In the genomic region with DNA sequence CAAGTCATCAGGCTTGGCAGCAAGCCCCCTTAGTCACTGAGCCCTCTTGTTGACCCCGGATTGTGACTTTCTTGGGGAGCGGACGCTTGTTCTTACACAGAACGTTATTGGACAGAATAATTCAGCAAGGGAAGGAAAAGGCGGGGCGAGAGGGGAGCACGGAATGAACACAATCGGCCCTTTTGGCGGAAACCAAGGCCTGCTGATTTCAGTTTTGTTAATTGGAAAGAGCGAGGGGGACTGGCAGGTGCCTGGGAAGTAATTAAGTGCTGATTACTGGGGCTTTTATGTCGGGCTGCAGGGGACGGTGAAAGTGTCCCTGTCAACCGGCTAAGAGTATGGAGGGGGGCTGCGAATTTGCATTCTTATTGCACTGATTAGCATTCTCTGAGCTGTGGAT, we compare ENCODE assay signal across 12 mouse cellular contexts. TPM values are rescaled to one million over a fixed set of nuclear protein-coding genes. Genes with fewer than 3 reads are reported as not detected.
DNase-seq lines count a peak whose midpoint lies in the region; ATAC-seq and TF ChIP-seq lines count a peak whose summit lies in the region.
"Had no signal": no experiment of that assay in that cellular context is flagged by ENCODE, and none has a peak within 500 bp of the region (broad histone marks: within the 10 kb centered on the region; RNA-seq: fewer than 3 reads in every experiment).

No protein-coding gene starts in this region.

- no peak for ATAC-seq in kidney, embryonic 15.5 days (replicated peaks; ENCODE audit: low FRiP score)
- ATAC-seq in hindbrain, postnatal 0 days, result no peak

- H3K4me1 ChIP-seq in kidney, embryonic 15.5 days, result peaks cover 15% of the 10 kb centered on the region
- H3K4me1 ChIP-seq in ES-Bruce4 (ENCODE audit: control insufficient read depth, insufficient read depth, low read length), result peaks cover 3% of the 10 kb centered on the region
- H3K4me1 ChIP-seq in hindbrain, postnatal 0 days (ENCODE audit: insufficient read depth, low read length), result peaks cover 10% of the 10 kb centered on the region
- H3K4me1 ChIP-seq: liver, embryonic 13.5 days had no signal

- 22% methylated on average over 14 of the region's 14 CpGs for WGBS in kidney, embryonic 15.5 days
- WGBS in hindbrain, postnatal 0 days, result 12% methylated on average over 14 of the region's 14 CpGs

- H3K4me3 ChIP-seq in kidney, embryonic 15.5 days (replicated peaks), result no peak overlapping the region
- H3K4me3 ChIP-seq in ES-Bruce4 (ENCODE audit: low read depth, low read length), result no peak overlapping the region
- H3K4me3 ChIP-seq in hindbrain, postnatal 0 days (ENCODE audit: low read length), result no peak overlapping the region
- H3K4me3 ChIP-seq: heart, embryonic 10.5 days; liver, embryonic 13.5 days had no signal

- peak overlapping the region; percentile 45 for H3K27ac ChIP-seq in kidney, embryonic 15.5 days
- H3K27ac ChIP-seq in ES-Bruce4 (ENCODE audit: insufficient read depth, low read length), result peak overlapping the region; percentile 47
- 0 out of 2 replicates have a peak overlapping the region, but pooled peaks have one; percentile 2 for H3K27ac ChIP-seq in hindbrain, postnatal 0 days
- H3K27ac ChIP-seq: heart, embryonic 10.5 days; liver, embryonic 13.5 days had no signal

- peak overlapping the region; percentile 21; the same call in 1 of the 2 replicates for H3K4me2 ChIP-seq in kidney, embryonic 15.5 days
- peak overlapping the region; percentile 6; the same call in 1 of the 2 replicates for H3K4me2 ChIP-seq in hindbrain, postnatal 0 days (ENCODE audit: low read depth, low read length)
- H3K4me2 ChIP-seq: liver, embryonic 13.5 days had no signal

- H3K27me3 ChIP-seq in kidney, embryonic 15.5 days, result no peaks in the 10 kb centered on the region
- no peaks in the 10 kb centered on the region for H3K27me3 ChIP-seq in ES-Bruce4 (ENCODE audit: control insufficient read depth, insufficient read depth, low read length, poor library complexity, severe bottlenecking)
- H3K27me3 ChIP-seq in hindbrain, postnatal 0 days (ENCODE audit: insufficient read depth, low read length), result no peaks in the 10 kb centered on the region
- H3K27me3 ChIP-seq: liver, embryonic 13.5 days had no signal

- no peak overlapping the region for H3K9ac ChIP-seq in kidney, embryonic 15.5 days
- no peak overlapping the region for H3K9ac ChIP-seq in ES-Bruce4 (ENCODE audit: low read depth, poor library complexity, severe bottlenecking)
- 0 out of 2 replicates have a peak overlapping the region, but pooled peaks have one; percentile 9 for H3K9ac ChIP-seq in hindbrain, postnatal 0 days (replicated peaks; ENCODE audit: low read length)
- H3K9ac ChIP-seq: liver, embryonic 13.5 days had no signal

- TF ChIP-seq CTCF in ES-Bruce4 (IDR thresholded peaks at IDR 0.05; ENCODE audit: low read depth, low read length), result no peak
- no peak for TF ChIP-seq CTCF in hindbrain, postnatal 0 days (IDR thresholded peaks at IDR 0.05; ENCODE audit: low read depth)

- no peak for TF ChIP-seq EP300 in ES-Bruce4 (IDR thresholded peaks at IDR 0.05; ENCODE audit: insufficient read depth, low read depth, low read length)

- H3K9me3 ChIP-seq in kidney, embryonic 15.5 days (replicated peaks), result no peaks in the 10 kb centered on the region
- no peaks in the 10 kb centered on the region for H3K9me3 ChIP-seq in ES-Bruce4 (replicated peaks; ENCODE audit: control insufficient read depth, insufficient read depth, low read length, poor library complexity, severe bottlenecking)
- H3K9me3 ChIP-seq in hindbrain, postnatal 0 days (ENCODE audit: low read length), result no peaks in the 10 kb centered on the region
- H3K9me3 ChIP-seq: heart, embryonic 10.5 days; liver, embryonic 13.5 days had no signal

- H3K36me3 ChIP-seq in kidney, embryonic 15.5 days, result no peaks in the 10 kb centered on the region
- H3K36me3 ChIP-seq in ES-Bruce4 (ENCODE audit: control insufficient read depth, insufficient read depth, low read length, poor library complexity, severe bottlenecking), result no peaks in the 10 kb centered on the region
- H3K36me3 ChIP-seq in hindbrain, postnatal 0 days (ENCODE audit: insufficient read depth, low read length), result no peaks in the 10 kb centered on the region
- H3K36me3 ChIP-seq: heart, embryonic 10.5 days; liver, embryonic 13.5 days had no signal

- no peak for DNase-seq in kidney, postnatal 36 days
- peak; percentile 20 for DNase-seq in fibroblast of lung, adult 2 months (ENCODE audit: low read depth)
- DNase-seq in hindbrain, postnatal 0 days (ENCODE audit: low spot score), result peak; percentile 53
- DNase-seq in urinary bladder, adult 2 months (ENCODE audit: low spot score), result no peak
- no peak for DNase-seq in ovary, adult 18-20 months (ENCODE audit: low spot score)
- DNase-seq in B cell, adult 2 months, result no peak
- DNase-seq: cerebellum, adult 11 months; liver, embryonic 13.5 days; thymus, adult 2 months had no signal

- no peak for TF ChIP-seq POLR2A in ES-Bruce4 (IDR thresholded peaks at IDR 0.05; ENCODE audit: insufficient read depth, low read length)

RNA-seq across cellular contexts. Expression of a gene that starts 55.7 kb away (rescaled TPM):
- 310 and 532 TPM in 2 replicates for polyA plus RNA-seq in kidney, embryonic 15.5 days (2015; fragmentation: Nextera tagmentation; extraction: Ambion mirVana)
- 3,274 and 3,343 TPM in 2 replicates for polyA plus RNA-seq in ES-Bruce4 (2011; ENCODE audit: insufficient read depth, insufficient read length, low read depth, missing spikeins)
- 32.8 and 182 TPM in 2 replicates for total RNA-seq in hindbrain, postnatal 0 days (2014; rRNA removed)
- 281 and 288 TPM in 2 replicates for polyA plus RNA-seq in hindbrain, postnatal 0 days (2015; fragmentation: Nextera tagmentation; extraction: Ambion mirVana)
- polyA plus RNA-seq in urinary bladder, adult 2 months (2012; rRNA removed), result 310 and 399 TPM in 2 replicates

RNA-seq across cellular contexts. Expression of a gene that starts 59.8 kb away (rescaled TPM):
- 2.3 and 3.1 TPM in 2 replicates for polyA plus RNA-seq in kidney, embryonic 15.5 days (2015; fragmentation: Nextera tagmentation; extraction: Ambion mirVana)
- polyA plus RNA-seq in ES-Bruce4 (2011; ENCODE audit: insufficient read depth, insufficient read length, low read depth, missing spikeins), result 6.0 and 8.3 TPM in 2 replicates
- total RNA-seq in hindbrain, postnatal 0 days (2014; rRNA removed), result 18.2 and 22.5 TPM in 2 replicates
- 3.0 and 3.3 TPM in 2 replicates for polyA plus RNA-seq in hindbrain, postnatal 0 days (2015; fragmentation: Nextera tagmentation; extraction: Ambion mirVana)
- 1.8 and 2.9 TPM in 2 replicates for polyA plus RNA-seq in urinary bladder, adult 2 months (2012; rRNA removed)

Comparison
In these comparisons a context has a peak if more than half of its experiments do, and no peak if none do; other contexts are left out.
1. DNase-seq: peak in fibroblast of lung, adult 2 months (single experiment) and hindbrain, postnatal 0 days (single experiment); none in kidney, postnatal 36 days (0 of 2), urinary bladder, adult 2 months (single experiment), ovary, adult 18-20 months (single experiment) and B cell, adult 2 months (0 of 2).
2. Peak in every context shown above with its lines, with median percentiles within 50 percentile points of each other: H3K27ac ChIP-seq.